Mouse (Mus musculus): ENCODE results near the gene Asap2.

DNA sequence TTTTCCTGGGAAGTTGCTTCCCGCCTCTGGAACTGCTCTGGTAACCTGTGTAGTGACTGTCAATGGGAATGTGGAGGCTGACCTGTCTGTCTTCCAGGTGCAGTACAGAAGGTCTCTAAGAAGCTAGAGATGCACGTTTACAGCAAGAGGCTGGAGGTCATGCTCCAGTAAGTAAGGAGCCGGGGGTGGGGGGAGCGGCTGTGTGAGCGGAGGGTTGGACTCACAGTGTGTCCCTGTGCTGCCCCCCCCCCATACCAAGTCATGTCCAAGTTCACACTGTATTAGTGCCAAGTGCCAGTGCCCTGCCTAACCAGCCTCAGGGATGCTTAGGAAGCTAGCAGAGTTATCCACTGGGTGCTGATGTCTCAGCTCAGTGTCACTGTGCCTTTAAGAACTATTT is 321.9 kb downstream of the Asap2 start:
- TF ChIP-seq CTCF (IDR thresholded peaks at IDR 0.05; ENCODE audit: borderline replicate concordance, control insufficient read depth, extremely low read depth, insufficient read depth, low read length, poor library complexity) (no peak), POLR2A (IDR thresholded peaks at IDR 0.05; ENCODE audit: control insufficient read depth, extremely low read depth, insufficient read depth, low read length, poor library complexity) (no peak)

Measured in thymus, adult 2 months (tissue).